Mouse (Mus musculus) CD4-positive, CD25-positive, alpha-beta regulatory T cell, adult 2 months (primary cell): Measurements from ENCODE around the gene Nek6.

ENCODE experiments used
- DNase-seq: peaks from one replicate; pipeline ENCODE4 v3.0.0-alpha.2; 2012; ENCODE audit warnings: low read depth, low spot score

Nek6 gene

DNA sequence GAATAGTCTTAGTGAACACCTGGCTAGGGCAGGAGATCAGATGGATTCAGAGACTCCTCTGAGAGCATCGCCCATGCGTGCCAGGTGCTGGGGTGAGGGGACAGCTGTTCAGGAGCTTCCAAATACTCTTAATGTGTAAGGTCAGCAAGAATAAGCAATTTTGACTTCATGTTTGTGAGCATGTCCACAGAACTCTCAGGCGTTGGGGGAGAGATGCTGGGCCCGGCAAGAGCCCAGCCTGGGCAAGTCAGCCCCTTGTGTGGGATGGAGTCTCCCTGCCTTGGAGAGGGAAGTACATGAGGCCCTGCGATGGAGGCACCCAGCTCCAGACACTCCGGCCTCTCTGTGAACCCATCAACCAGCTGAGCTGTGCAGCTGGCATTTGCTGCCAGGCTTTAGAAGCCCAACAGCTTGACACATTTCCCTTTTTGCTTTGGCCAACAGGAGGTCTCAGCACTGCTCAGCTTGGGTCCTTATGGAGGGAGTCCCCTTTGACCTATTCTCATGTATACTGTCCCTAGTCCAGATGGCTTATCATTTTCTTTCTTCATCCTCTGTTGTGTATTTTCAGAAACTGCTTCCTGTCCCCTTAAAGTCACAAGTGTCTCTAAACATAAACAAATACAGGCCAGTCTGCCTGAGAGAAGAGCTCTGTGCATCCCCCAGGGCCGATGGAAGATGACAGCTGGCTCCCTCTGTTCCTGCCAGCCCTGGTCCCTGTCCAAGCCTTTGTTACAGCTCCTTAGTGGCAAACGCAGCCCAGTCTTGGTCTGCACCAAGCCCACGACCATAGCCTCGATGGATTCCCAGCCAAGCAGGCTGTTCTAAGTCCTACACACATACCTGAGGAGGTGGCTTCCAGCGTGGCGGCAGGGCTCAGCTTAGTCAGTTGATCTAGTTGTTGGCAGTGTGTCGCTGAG is 67.4 kb downstream of the Nek6 start:
- no peak for DNase-seq

DNA sequence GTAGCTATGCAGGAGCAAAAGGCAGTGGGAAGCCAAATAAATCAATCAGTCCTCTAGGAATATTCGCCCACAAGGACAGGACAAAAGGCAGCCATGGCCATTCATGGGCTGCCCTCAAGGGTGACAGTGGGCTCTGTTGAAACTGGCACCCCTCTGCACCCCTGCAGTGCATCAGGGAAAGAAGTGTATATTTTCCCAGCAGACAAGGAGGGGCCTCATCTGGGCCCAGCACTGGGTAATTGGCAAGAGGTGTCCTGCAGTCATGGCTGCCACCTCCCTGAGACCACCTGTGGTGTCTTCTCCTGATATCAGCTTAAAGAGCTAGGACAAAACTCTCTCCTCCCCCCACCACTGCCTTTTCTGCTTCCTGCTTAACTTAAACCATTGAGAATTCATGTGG is 68.1 kb downstream of the Nek6 start:
- DNase-seq = no peak

- DNase-seq = no peak
These were observed 72.5 kb downstream of the Nek6 start for GRCm38 (mm10) chr2:38583982-38584381.

DNA sequence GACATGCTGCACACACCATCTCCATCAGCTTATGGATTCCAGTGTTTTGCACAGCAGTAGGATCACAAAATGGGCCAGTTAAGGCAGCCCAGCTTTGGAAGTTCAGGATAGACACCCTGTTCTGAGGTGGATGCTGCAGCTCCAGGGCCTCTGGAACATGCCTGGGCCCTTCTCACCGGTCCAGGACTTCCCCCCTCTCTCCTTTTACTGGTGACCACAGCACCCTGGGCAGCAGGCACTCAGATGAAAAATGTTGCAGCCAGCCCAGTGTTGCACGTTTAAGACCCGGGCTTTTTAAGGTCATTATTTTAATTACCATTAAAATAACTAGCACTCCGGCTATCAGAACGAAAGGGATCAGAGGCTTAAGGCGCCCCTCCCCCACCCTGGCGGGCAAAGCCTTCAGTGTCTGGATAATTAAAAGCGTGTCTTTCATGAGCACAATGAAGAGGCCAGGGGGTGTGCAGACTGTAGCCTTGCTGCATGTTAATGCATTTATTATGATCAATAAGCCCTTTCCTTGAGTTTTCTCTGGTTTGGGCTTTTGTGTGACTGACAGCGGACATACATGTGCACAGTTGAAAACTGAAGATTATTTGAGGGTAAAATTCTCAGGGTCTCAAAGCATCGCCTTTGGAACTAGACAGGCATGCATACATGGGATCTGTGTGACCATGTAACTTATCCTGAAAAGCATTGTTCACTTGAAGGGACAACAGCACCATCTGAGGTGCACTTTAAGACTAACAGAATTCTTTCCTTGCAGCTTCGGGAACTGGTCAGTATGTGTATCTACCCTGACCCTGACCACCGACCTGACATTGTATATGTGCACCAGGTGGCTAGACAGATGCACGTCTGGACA is 73.3 kb downstream of the Nek6 start:
- DNase-seq = no peak

DNA sequence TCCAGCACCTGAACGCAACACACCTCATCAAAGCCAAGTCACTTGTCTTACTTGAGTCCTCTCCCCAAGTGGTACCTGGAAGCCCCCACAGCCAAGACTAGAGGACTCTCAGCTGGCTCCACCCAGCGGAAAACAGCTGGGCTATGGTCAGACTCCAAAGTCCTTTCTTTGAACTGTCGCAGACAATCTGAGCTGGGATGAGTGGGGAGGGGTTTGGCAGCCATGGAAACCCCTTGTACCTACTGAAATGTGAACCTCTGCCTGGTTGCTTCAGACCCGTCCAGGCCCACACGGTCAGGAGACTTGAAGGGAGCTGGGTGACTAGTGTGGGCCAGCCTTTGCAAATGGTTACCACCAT is 73.9 kb downstream of the Nek6 start:
- DNase-seq = no peak

GRCm38 (mm10) chr2:38586733-38587132 is 75.3 kb downstream of the Nek6 start:
- DNase-seq = no peak

DNA sequence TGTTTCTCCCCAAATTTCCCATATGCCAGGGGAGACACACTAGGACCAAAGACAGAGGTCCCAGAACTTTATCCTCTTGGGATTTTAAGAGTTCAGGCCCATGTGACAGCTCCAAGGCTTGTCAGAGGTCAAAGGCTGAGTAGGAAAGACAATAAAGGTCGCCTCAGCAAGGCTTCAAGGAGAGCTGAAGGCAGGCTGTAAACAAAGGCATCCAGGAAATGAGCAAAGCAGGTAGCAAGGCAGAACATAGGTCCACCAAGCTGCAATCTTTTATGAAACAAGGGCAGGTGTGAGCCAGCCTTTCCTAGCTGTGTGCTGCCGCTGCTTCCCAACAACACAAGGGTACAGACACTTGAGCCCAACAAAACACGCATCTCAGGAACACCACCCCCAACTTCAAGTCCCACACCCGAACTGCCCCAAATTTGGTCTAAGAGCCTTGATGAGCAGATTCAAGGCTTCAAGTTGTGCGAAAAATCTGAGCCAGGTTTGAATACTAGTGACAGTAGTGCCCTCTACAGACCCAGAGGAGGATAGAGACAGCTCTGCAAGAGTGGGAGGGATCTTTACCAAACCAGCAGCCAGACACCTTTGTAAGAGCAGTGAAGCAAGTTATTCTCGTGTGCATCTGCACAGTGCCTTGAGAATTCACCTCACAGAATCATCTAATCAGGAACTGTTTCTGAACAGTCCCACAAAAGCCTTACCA is 80.5 kb downstream of the Nek6 start:
- peak; percentile 39 for DNase-seq

DNA sequence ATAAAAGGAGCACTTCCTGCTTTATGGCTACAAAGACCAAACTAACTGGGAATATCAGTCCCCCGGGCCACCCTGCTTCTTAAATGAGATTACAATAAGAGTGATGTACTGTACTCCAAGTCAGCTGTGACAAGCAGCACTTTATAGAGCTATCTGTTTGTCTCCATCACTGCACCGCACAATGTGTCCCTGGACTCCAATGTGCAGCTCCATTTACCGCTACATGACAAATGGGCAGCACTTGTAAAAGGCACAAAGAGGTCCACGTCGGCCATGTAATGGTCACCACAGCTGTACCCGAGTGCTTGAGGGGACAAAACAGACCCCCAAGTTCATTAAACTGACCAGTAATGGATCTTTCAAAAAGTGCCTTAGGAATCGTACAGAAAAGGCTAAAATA is 83.4 kb downstream of the Nek6 start:
- DNase-seq = no peak

DNA sequence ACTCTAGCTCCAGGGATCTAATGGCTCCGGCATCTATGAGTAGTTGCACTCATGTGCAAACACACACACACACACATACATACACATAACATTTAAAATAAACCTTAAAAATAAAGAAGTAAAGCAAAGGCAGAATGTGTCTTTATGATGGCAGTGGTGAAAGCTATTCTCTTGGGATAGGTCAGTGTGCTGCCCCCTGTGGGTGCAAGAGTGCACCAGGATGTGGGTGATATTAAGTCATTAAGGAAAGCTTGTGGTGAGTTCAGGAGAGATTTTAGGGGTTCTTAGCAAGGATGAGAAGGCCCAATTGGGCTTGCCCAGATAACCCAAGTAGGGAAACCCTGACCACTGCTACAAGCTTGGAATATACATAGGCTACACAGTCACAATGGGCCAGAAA is 86.5 kb downstream of the Nek6 start:
- peak; percentile 35 for DNase-seq

GRCm38 (mm10) chr2:38598395-38598794 is 87.0 kb downstream of the Nek6 start:
- no peak for DNase-seq

DNA sequence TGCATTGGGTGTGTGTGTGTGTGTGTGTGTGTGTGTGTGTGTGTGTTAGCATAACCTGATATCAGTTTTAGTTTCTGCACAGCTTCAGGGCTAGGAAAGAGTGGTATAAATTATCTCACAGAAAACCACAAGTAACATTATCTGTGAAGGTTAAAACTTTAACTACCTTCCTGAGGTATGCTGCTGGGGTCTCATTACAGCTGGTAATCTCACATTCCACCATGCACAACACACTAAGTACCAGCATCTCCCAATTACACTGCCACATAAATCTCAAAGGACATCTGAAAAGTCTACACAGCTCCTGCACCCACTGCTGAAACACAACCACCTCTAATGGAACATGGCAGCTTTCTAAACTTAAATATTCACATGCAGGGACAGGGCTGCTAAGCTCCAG is 89.4 kb downstream of the Nek6 start:
- DNase-seq = no peak

GRCm38 (mm10) chr2:38607716-38608115 is 96.3 kb downstream of the Nek6 start:
- DNase-seq = no peak

- no peak for DNase-seq
These were observed 97.4 kb downstream of the Nek6 start for GRCm38 (mm10) chr2:38608831-38609309.

GRCm38 (mm10) chr2:38609310-38609709 is 97.9 kb downstream of the Nek6 start:
- no peak for DNase-seq

GRCm38 (mm10) chr2:38610161-38610560 is 98.7 kb downstream of the Nek6 start:
- DNase-seq = peak; percentile 60

DNA sequence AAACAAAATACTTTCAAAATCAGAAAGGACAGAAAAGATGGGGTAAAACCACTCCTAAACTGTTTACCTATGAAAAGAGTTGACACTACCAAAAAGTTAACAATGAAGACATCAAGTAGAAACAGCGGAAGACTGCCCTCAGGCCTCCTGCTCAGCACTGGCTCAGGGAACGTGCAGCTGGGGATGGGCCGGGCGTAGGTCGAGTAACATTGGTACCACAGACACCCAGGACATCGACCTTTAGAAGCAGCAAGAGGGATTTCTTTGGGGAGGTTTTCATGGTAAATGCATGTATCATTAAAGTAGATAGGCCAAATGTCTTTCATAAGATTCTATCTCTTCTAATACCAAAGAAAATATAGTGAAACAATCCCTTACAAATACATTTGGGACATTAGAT is 101.2 kb downstream of the Nek6 start:
- no peak for DNase-seq

DNA sequence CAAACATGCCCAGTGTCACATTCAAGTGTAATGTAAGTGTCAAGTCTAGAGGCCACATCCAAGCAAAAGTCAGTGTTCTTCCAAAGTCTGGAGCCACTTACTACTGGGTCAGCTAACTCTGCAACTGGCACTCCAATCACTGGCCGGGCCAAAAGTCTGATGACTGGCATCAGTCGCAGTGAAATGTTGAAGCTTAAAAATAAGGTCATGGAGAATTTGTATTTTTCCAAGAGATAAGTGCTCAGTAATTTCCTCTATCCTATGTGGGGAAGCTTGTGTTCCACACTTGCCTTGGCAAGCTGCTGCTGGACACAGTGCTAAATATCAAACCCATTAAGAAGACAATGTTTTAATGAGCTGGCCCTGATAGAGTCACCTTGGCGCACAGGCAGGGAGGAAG is 102.1 kb downstream of the Nek6 start:
- no peak for DNase-seq

DNA sequence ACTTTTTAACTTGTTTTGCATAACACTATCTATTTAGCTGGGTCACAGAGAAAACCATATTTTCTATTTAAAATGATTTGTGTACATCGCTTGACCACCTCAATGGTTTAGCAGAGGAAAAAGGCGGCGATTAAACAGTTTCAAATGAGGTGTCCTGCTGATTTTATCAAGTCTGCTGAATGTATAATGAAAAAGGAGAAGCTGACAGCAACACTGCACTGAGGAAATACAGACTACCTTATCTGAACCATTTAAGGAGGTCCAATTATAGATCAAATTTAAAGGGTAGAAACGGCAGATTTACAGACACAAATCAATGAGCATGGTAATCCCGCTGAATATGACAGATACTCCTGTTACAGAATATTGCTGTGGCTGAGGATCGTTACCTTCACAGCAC is 103.0 kb downstream of the Nek6 start:
- no peak for DNase-seq

GRCm38 (mm10) chr2:38616072-38616471 is 104.6 kb downstream of the Nek6 start:
- peak; percentile 24 for DNase-seq

GRCm38 (mm10) chr2:38616956-38617872 is 105.8 kb downstream of the Nek6 start:
- no peak for DNase-seq

DNA sequence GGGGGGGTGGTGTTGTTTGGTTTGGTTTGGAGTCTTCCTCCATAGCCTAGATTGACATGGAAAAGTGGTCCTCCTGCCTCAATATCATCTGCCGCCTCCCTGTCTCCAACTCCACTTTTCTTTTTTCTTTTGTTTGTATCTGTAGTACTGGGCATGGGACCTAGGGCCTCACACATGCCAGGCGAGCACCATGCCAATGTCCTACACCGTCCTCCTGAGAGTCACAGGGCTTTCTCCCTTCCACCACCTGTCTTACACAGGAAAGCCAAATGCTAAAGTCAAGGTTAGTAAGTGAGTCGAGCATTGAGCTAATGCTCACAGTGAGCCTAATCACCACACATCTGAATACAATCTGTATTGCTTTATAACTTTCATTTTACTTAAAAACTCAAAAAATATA is 108.3 kb downstream of the Nek6 start:
- DNase-seq = no peak
